Mouse (Mus musculus) WW6 (cell line): Measurements from ENCODE around the gene Rnf43.

ENCODE experiments used
- DNase-seq: peaks from one replicate; pipeline ENCODE4 v3.0.0-alpha.2; 2013; ENCODE audit warnings: low read depth, low spot score

The Rnf43 gene

GRCm38 (mm10) chr11:87759609-87760005 lies 97.1 kb downstream of the Rnf43 start:
- DNase-seq, result no peak

GRCm38 (mm10) chr11:87760301-87761081 lies 98.0 kb downstream of the Rnf43 start, which contains the start of gene Tspoap1:
Gene Tspoap1, plus strand, starts transcription at chr11:87760541.
- DNase-seq, result no peak

- DNase-seq, result no peak
Observed at GRCm38 (mm10) chr11:87761181-87761721, 98.7 kb downstream of the Rnf43 start.

GRCm38 (mm10) chr11:87761806-87762701 lies 99.5 kb downstream of the Rnf43 start:
- DNase-seq, result no peak

DNA sequence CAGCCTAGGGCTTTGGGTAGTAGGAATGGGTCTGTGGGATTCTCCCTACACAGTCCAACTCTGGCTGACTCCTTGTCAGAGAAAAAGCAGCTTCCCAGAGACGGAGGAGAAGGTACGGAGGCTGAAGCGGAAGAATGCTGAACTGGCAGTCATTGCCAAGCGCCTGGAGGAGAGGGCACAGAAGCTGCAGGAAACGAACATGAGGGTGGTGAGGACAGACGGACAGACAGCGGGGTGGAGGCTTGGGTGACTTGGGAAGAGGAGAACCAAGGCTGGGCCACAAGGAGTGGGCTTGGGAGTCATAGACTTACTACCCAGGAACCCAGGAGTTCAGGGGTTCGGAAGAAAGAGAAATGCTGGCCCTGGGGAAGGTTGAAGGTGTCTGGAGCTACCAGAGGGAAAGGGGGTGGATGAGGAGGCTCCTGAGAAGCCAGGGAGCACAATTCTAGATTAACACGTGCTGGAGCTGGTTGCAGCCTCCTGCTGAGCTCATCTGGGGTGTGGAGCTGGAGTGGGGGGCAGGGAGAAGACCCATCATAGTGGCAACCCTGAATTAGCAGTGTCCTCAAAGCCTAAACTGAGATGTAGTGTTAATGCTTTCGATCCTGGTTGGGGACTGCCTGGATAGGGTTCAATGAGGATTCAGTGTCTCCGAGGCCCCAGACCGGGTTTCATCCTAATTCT lies 100.3 kb downstream of the Rnf43 start:
- DNase-seq, result no peak

- peak; percentile 90 for DNase-seq
Observed at GRCm38 (mm10) chr11:87763511-87763987, 101.0 kb downstream of the Rnf43 start.

DNA sequence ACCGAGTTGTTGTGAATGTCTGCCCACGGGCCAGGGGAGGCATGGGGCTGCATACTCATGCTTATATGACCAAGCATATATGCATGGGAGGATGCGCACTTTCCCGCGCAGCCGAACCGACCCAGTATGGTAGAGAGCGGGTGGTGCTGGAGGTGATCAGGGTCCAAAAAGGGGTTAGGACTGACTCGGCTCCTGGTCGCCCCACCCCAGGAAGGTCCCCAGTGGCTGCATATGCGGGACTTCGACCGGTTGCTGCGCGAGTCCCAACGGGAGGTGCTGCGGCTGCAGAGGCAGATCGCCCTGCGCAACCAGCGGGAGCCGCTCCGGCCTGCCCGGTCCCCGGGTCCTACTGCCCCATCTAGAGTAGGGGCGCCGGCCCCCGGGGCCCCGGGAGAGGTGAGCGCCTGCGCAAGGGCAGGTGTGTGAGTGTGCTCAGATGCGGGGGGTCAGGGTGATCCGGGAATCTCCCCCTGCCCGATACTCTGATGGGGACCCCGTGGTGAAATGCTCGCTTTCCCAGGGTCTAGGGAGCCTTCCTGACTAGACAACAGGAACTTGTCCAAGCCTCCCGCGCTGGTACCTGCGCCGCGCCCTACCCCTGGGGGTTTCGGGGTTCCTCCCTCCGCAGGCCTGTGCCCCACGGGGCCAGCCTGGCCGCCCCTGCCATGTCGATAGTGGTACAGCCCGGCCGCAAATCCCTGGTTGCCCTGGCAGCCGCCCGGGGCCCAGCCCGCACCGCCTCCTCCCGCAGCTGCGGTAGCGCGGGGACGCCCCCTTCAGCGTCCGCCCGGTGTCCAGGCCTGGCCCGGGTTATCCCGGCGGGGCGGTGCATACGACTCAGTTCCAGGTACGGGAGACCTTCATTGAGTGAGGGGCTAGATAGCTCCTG lies 101.7 kb downstream of the Rnf43 start:
- DNase-seq, result no peak

DNA sequence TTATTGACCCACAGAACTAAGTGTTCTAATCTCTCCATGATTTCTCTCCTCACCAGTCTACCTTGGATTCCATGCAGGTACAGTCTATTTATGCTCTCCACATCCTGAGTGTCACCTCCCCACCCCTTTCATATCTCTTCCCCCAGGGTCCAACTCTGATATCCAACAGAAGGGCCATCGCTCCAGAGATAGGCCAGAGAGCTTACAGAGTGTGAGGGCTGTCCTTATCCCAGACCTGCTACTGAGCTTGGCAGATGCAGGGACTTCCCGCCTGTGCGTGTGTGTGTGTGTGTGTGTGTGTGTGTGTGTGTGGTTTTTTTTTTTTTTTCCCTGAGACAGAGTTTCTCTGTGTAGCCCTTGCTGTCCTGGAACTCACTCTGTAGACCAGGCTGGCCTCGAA lies 106.2 kb downstream of the Rnf43 start:
- no peak for DNase-seq

DNA sequence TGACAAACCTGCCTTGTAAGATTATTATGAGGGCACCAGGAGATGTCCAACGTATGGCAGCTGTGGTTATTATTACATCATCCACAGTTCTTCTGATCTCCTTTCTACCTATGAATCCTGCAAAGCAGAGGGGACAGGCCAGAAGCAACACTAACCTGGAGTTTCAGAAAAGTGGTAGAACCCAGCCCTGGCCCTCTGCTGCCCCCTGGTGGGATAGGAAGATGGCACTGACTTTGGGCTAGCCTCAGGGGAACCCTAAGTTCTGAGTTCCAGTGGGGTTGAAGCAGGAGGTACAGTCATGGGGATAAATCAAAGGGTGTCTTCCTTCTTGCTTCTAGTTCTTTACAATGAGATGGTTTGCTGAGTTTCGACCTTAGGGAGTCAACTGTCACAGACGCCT lies 108.5 kb downstream of the Rnf43 start:
- DNase-seq, result no peak

- no peak for DNase-seq
Observed at GRCm38 (mm10) chr11:87772354-87772753, 109.8 kb downstream of the Rnf43 start.

DNA sequence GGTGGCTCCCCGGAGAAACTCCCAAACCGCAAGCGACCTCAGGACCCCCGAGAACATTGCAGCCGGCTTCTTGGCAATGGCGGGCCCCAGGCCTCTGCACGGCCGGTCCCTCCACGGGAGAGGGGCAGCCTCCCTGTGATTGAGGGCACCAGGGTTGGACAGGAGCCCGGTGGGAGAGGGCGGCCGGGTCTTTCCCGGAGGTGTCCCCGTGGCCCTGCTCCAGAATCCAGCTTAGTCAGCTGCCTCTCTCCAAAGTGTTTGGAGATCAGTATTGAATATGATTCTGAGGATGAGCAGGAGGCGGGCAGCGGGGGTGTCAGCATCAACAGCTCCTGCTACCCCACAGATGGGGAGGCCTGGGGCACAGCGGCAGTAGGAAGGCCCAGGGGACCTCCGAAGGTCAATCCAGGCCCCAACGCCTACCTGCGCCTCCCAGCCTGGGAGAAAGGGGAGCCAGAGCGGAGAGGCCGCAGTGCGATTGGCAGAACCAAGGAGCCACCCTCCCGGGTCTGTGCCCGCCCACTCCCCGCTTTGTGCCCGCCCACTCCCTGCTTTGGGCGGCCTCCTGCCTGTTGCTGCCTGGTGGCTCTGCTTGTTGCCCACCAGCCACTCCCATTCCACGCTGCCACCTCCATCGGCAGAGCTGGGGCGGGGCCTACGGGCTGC lies 115.7 kb downstream of the Rnf43 start:
- DNase-seq, result peak; percentile 86

- no peak for DNase-seq
Observed at GRCm38 (mm10) chr11:87778915-87779314, 116.4 kb downstream of the Rnf43 start.

DNA sequence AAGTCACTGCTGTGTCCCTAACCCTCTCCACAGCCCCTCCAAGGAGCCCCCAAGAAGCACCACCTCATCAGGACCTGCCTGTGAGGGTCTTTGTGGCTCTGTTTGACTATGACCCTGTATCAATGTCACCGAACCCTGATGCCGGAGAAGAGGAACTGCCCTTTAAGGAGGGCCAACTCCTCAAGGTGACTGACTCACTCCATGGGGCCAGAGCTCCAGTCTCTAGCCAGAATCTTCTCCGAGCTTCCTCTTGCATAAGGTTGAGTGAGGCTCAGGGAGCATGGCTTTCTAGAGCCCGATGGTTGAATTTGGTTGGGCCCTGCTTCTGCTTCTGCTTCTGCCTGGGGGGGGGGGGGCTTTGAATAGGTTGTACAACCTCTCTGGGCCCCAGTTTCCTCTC lies 116.9 kb downstream of the Rnf43 start:
- DNase-seq, result no peak

- no peak for DNase-seq
Observed at GRCm38 (mm10) chr11:87780130-87780529, 117.6 kb downstream of the Rnf43 start.
